Comparison of ENCODE assay signal across 32 mouse cellular contexts in the genomic region with DNA sequence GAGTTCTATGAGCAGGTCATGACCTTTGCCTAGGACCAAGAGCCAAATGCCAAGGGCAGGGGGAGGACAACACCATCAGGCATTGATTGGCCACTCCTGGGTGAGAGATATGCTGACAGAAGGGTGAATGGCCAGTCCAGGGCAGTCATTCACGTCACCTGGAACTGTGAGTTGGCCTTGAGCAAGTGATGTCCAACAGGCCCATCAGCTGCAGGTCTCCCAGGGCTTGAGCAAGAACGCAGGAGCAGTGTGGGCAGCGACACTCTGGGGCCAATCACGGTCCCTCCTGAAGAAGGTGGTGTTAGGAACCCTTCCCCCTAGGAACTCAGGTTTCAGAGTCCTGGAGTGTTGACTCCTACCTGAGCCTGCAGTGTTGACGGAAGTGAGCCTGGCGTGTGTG. TPM values are rescaled to one million over a fixed set of nuclear protein-coding genes. Genes with fewer than 3 reads are reported as not detected.
DNase-seq lines count a peak whose midpoint lies in the region; ATAC-seq and TF ChIP-seq lines count a peak whose summit lies in the region.
"Had no signal": no experiment of that assay in that cellular context is flagged by ENCODE, and none has a peak within 500 bp of the region (broad histone marks: within the 10 kb centered on the region; RNA-seq: fewer than 3 reads in every experiment).

No protein-coding gene starts in this region.

- TF ChIP-seq EP300 in lung, postnatal 0 days (IDR thresholded peaks at IDR 0.05) = no peak
- TF ChIP-seq EP300 in liver, postnatal 0 days (IDR thresholded peaks at IDR 0.05; ENCODE audit: low read depth) = peak; percentile 91

- no peak for TF ChIP-seq CTCF in lung, postnatal 0 days (IDR thresholded peaks at IDR 0.05)
- TF ChIP-seq CTCF in liver, postnatal 0 days (IDR thresholded peaks at IDR 0.05; ENCODE audit: low read depth) = no peak

- WGBS in lung, postnatal 0 days = 43% methylated on average over 4 of the region's 6 CpGs
- 61% methylated on average over 6 of the region's 6 CpGs for WGBS in liver, embryonic 13.5 days (ENCODE audit: insufficient replicate concordance)
- WGBS in liver, postnatal 0 days (ENCODE audit: insufficient replicate concordance) = 45% methylated on average over 6 of the region's 6 CpGs

- H3K4me2 ChIP-seq in lung, postnatal 0 days (replicated peaks; ENCODE audit: low read depth, low read length) = no peak overlapping the region
- H3K4me2 ChIP-seq in liver, embryonic 13.5 days = no peak overlapping the region
- H3K4me2 ChIP-seq in liver, postnatal 0 days (ENCODE audit: low read depth, low read length) = no peak overlapping the region
- H3K4me2 ChIP-seq: embryonic facial prominence, embryonic 12.5 days; heart, embryonic 13.5 days; hindbrain, embryonic 14.5 days; lung, embryonic 15.5 days; midbrain, embryonic 15.5 days had no signal

- 0 out of 2 replicates have a peak, but pooled peaks cover 2% of the 10 kb centered on the region for H3K27me3 ChIP-seq in lung, postnatal 0 days (replicated peaks; ENCODE audit: insufficient read depth, low read length)
- H3K27me3 ChIP-seq in liver, embryonic 13.5 days = peaks cover 22% of the 10 kb centered on the region
- H3K27me3 ChIP-seq in liver, postnatal 0 days (ENCODE audit: insufficient read depth, low read length) = peaks cover 4% of the 10 kb centered on the region; the same call in 1 of the 2 replicates
- H3K27me3 ChIP-seq: midbrain, embryonic 15.5 days had no signal

- DNase-seq in lung, postnatal 0 days (ENCODE audit: low spot score) = no peak
- no peak for DNase-seq in lung, postnatal 14 days
- no peak for DNase-seq in liver, embryonic 13.5 days
- peak; percentile 73 for DNase-seq in liver, postnatal 0 days
- peak; percentile 26 for DNase-seq in yolk sac, embryonic 10.5 days (ENCODE audit: low spot score)
- DNase-seq in cerebellum, adult 9-10 months = no peak
- DNase-seq in ovary, postnatal 14 days (ENCODE audit: low spot score) = no peak
- DNase-seq: adrenal gland, adult 8-10 months; B cell, adult 2 months; cerebellum, adult 9-11 months; embryo, embryonic 11 days; gastrocnemius, postnatal 36 days; heart, adult 2 months; heart, postnatal 10 days; kidney, adult 8-10 months; kidney, postnatal 10 days; layer of hippocampus, postnatal 36 days; left cerebral cortex, postnatal 4 days; right cerebral cortex, adult 18-20 months; right cerebral cortex, postnatal 4 days; thymus, postnatal 25 days had no signal

- H3K9ac ChIP-seq in lung, postnatal 0 days (replicated peaks; ENCODE audit: low read depth) = no peak overlapping the region
- H3K9ac ChIP-seq in liver, embryonic 13.5 days = no peak overlapping the region
- no peak overlapping the region for H3K9ac ChIP-seq in liver, postnatal 0 days (replicated peaks)
- H3K9ac ChIP-seq: embryonic facial prominence, embryonic 12.5 days; heart, embryonic 13.5 days; hindbrain, embryonic 14.5 days; lung, embryonic 15.5 days; midbrain, embryonic 15.5 days had no signal

- peak; percentile 50 for ATAC-seq in lung, postnatal 0 days
- ATAC-seq in liver, embryonic 13.5 days (ENCODE audit: low read depth) = peak; percentile 52
- peak; percentile 94 for ATAC-seq in liver, postnatal 0 days
- ATAC-seq: forebrain, embryonic 14.5 days; midbrain, embryonic 15.5 days had no signal

- no peaks in the 10 kb centered on the region for H3K9me3 ChIP-seq in lung, postnatal 0 days (ENCODE audit: low read length)
- H3K9me3 ChIP-seq in liver, embryonic 13.5 days (replicated peaks) = no peaks in the 10 kb centered on the region
- H3K9me3 ChIP-seq in liver, postnatal 0 days (ENCODE audit: low read length) = no peaks in the 10 kb centered on the region
- H3K9me3 ChIP-seq: embryonic facial prominence, embryonic 12.5 days; heart, embryonic 13.5 days; lung, embryonic 15.5 days; midbrain, embryonic 10.5 days; midbrain, embryonic 15.5 days had no signal

- H3K4me1 ChIP-seq in lung, postnatal 0 days (ENCODE audit: insufficient read depth, low read depth, low read length) = no peaks in the 10 kb centered on the region
- H3K4me1 ChIP-seq in liver, embryonic 13.5 days (replicated peaks) = peaks cover 25% of the 10 kb centered on the region
- peaks cover 14% of the 10 kb centered on the region for H3K4me1 ChIP-seq in liver, postnatal 0 days (ENCODE audit: insufficient read depth)
- H3K4me1 ChIP-seq: embryonic facial prominence, embryonic 12.5 days; heart, embryonic 13.5 days; lung, embryonic 15.5 days; midbrain, embryonic 10.5 days; midbrain, embryonic 15.5 days had no signal

- no peak overlapping the region for H3K27ac ChIP-seq in lung, postnatal 0 days (ENCODE audit: low read length)
- H3K27ac ChIP-seq in liver, embryonic 13.5 days = no peak overlapping the region
- peak overlapping the region; percentile 85 for H3K27ac ChIP-seq in liver, postnatal 0 days (ENCODE audit: low read depth)
- H3K27ac ChIP-seq: embryonic facial prominence, embryonic 12.5 days; heart, adult 2 months; heart, embryonic 13.5 days; hindbrain, embryonic 14.5 days; lung, embryonic 15.5 days; macrophage; midbrain, embryonic 10.5 days; midbrain, embryonic 15.5 days had no signal

- H3K36me3 ChIP-seq in lung, postnatal 0 days (ENCODE audit: insufficient read depth, low read length) = no peaks in the 10 kb centered on the region
- H3K36me3 ChIP-seq in liver, embryonic 13.5 days = 0 out of 2 replicates have a peak, but pooled peaks cover 3% of the 10 kb centered on the region
- peaks cover 5% of the 10 kb centered on the region; the same call in 1 of the 2 replicates for H3K36me3 ChIP-seq in liver, postnatal 0 days (replicated peaks; ENCODE audit: insufficient read depth, low read length)
- H3K36me3 ChIP-seq: lung, embryonic 15.5 days; midbrain, embryonic 15.5 days had no signal

- H3K4me3 ChIP-seq in lung, postnatal 0 days (ENCODE audit: low read depth, low read length) = no peak overlapping the region
- H3K4me3 ChIP-seq in liver, embryonic 13.5 days (replicated peaks) = no peak overlapping the region
- H3K4me3 ChIP-seq in liver, postnatal 0 days (ENCODE audit: low read depth, low read length) = no peak overlapping the region
- H3K4me3 ChIP-seq: embryonic facial prominence, embryonic 12.5 days; heart, adult 2 months; heart, embryonic 13.5 days; lung, embryonic 15.5 days; midbrain, embryonic 10.5 days; midbrain, embryonic 15.5 days had no signal

RNA-seq across cellular contexts. Expression of gene Gls2, which starts 7.6 kb away (rescaled TPM):
- 0.82 and 0.92 TPM in 2 replicates for polyA plus RNA-seq in lung, postnatal 0 days (2015; fragmentation: Nextera tagmentation; extraction: Ambion mirVana)
- polyA plus RNA-seq in liver, embryonic 13.5 days (2015; fragmentation: Nextera tagmentation; extraction: Ambion mirVana) = 1.9 and 2.2 TPM in 2 replicates
- 48.8 and 67.3 TPM in 2 replicates for polyA plus RNA-seq in liver, postnatal 0 days (2015; fragmentation: Nextera tagmentation; extraction: Ambion mirVana)
- polyA plus RNA-seq: macrophage had no signal

RNA-seq across cellular contexts. Expression of gene Spryd4, which starts 9.8 kb away (rescaled TPM):
- 16.0 and 16.9 TPM in 2 replicates for polyA plus RNA-seq in lung, postnatal 0 days (2015; fragmentation: Nextera tagmentation; extraction: Ambion mirVana)
- polyA plus RNA-seq in liver, embryonic 13.5 days (2015; fragmentation: Nextera tagmentation; extraction: Ambion mirVana) = 24.1 and 24.7 TPM in 2 replicates
- 54.0 and 61.1 TPM in 2 replicates for polyA plus RNA-seq in liver, postnatal 0 days (2015; fragmentation: Nextera tagmentation; extraction: Ambion mirVana)

RNA-seq across cellular contexts. Expression of gene Rbms2, which starts 21.8 kb away (rescaled TPM):
- 26.4 and 28.3 TPM in 2 replicates for polyA plus RNA-seq in lung, postnatal 0 days (2015; fragmentation: Nextera tagmentation; extraction: Ambion mirVana)
- 7.0 and 8.8 TPM in 2 replicates for polyA plus RNA-seq in liver, embryonic 13.5 days (2015; fragmentation: Nextera tagmentation; extraction: Ambion mirVana)
- 4.5 TPM in 2 replicates for polyA plus RNA-seq in liver, postnatal 0 days (2015; fragmentation: Nextera tagmentation; extraction: Ambion mirVana)

RNA-seq across cellular contexts. Expression of gene Mip, which starts 23.8 kb away (rescaled TPM):
- not detected in 2 replicates for polyA plus RNA-seq in lung, postnatal 0 days (2015; fragmentation: Nextera tagmentation; extraction: Ambion mirVana)
- polyA plus RNA-seq in liver, embryonic 13.5 days (2015; fragmentation: Nextera tagmentation; extraction: Ambion mirVana) = 0.09 TPM in 1 of 2 replicates, not detected in the other
- polyA plus RNA-seq in liver, postnatal 0 days (2015; fragmentation: Nextera tagmentation; extraction: Ambion mirVana) = not detected in 2 replicates
- polyA plus RNA-seq: heart, adult 2 months; heart, embryonic 13.5 days; large intestine, adult 2 months; lung, embryonic 15.5 days; macrophage; neural tube, embryonic 11.5 days; spleen, adult 2 months had no signal

RNA-seq across cellular contexts. Expression of gene Timeless, which starts 30.0 kb away (rescaled TPM):
- polyA plus RNA-seq in lung, postnatal 0 days (2015; fragmentation: Nextera tagmentation; extraction: Ambion mirVana) = 11.2 and 14.5 TPM in 2 replicates
- 34.8 and 37.4 TPM in 2 replicates for polyA plus RNA-seq in liver, embryonic 13.5 days (2015; fragmentation: Nextera tagmentation; extraction: Ambion mirVana)
- polyA plus RNA-seq in liver, postnatal 0 days (2015; fragmentation: Nextera tagmentation; extraction: Ambion mirVana) = 15.1 and 18.5 TPM in 2 replicates

Comparison
In these comparisons a context has a peak if more than half of its experiments do, and no peak if none do; other contexts are left out.
1. DNase-seq: peak in liver, postnatal 0 days (single experiment) and yolk sac, embryonic 10.5 days (single experiment); none in lung, postnatal 0 days (single experiment), lung, postnatal 14 days (single experiment), liver, embryonic 13.5 days (single experiment), cerebellum, adult 9-10 months (single experiment) and ovary, postnatal 14 days (single experiment).
2. RNA of gene Gls2, which starts 7.6 kb away (polyA plus RNA-seq): 48.8 to 67.3 TPM in liver, postnatal 0 days; 1.9 to 2.2 TPM in liver, embryonic 13.5 days and 0.82 to 0.92 TPM in lung, postnatal 0 days; every median in the first group is over 10 times any median in the second.
3. Peak in every context shown above with its lines, with median percentiles within 50 percentile points of each other: ATAC-seq.